Mouse (Mus musculus) cerebellum, postnatal 4 days (tissue): ENCODE measurements around the gene Plagl2.
A peak's percentile ranks its signal among the peaks of the same experiment; 100 is the strongest.
"Not testable (repeated sequence)": the region's sequence is repeated elsewhere in the genome, so short reads cannot be mapped to it uniquely, and the experiment has no call there.

Source experiments
- DNase-seq, 2 experiments: peaks; one replicate each; pipeline ENCODE4 v3.0.0; 2022; ENCODE audit warnings: low spot score in 2 of 2, mixed read lengths in 1 of 2

Plagl2 gene

GRCm38 (mm10) chr2:153241250-153242014 is at the start of gene Plagl2, which contains the start of gene Pofut1:
TSS of gene Plagl2 (minus strand) at chr2:153241426.
TSS of gene Pofut1 (plus strand) at chr2:153241533.
- peak; percentile 65 to 85 for DNase-seq

- peak in 1 of 2 experiments; percentile 40 for DNase-seq
Measured at GRCm38 (mm10) chr2:153287835-153288234, 46.6 kb upstream of the Plagl2 start.

GRCm38 (mm10) chr2:153286524-153286923 is 45.3 kb upstream of the Plagl2 start:
- DNase-seq: no peak

GRCm38 (mm10) chr2:153283919-153284318 is 42.7 kb upstream of the Plagl2 start:
- DNase-seq: no peak

- no peak for DNase-seq
Measured at GRCm38 (mm10) chr2:153278357-153278756, 37.1 kb upstream of the Plagl2 start.

- DNase-seq: not testable (repeated sequence)
Measured at GRCm38 (mm10) chr2:153276846-153277245, 35.6 kb upstream of the Plagl2 start.

- DNase-seq: no peak
Measured at GRCm38 (mm10) chr2:153276440-153276839, 35.2 kb upstream of the Plagl2 start.

GRCm38 (mm10) chr2:153275577-153275976 is 34.4 kb upstream of the Plagl2 start:
- DNase-seq: not testable (repeated sequence)

GRCm38 (mm10) chr2:153274919-153275247 is 33.7 kb upstream of the Plagl2 start:
- DNase-seq: no peak

- not testable (repeated sequence) for DNase-seq
Measured at GRCm38 (mm10) chr2:153274200-153274918, 33.1 kb upstream of the Plagl2 start.

- not testable (repeated sequence) for DNase-seq
Measured at GRCm38 (mm10) chr2:153270231-153270915, 29.1 kb upstream of the Plagl2 start.

GRCm38 (mm10) chr2:153267331-153267730 is 26.1 kb upstream of the Plagl2 start:
- DNase-seq: no peak

GRCm38 (mm10) chr2:153263053-153263452 is 21.8 kb upstream of the Plagl2 start:
- DNase-seq: no peak

- DNase-seq: no peak
Measured at GRCm38 (mm10) chr2:153259864-153260674, 18.8 kb upstream of the Plagl2 start.

- DNase-seq: no peak
Measured at GRCm38 (mm10) chr2:153259030-153259863, 18.0 kb upstream of the Plagl2 start.

GRCm38 (mm10) chr2:153256604-153257003 is 15.4 kb upstream of the Plagl2 start:
- DNase-seq: no peak

- DNase-seq: no peak
Measured at GRCm38 (mm10) chr2:153249751-153250150, 8.5 kb upstream of the Plagl2 start.

- DNase-seq: no peak
Measured at GRCm38 (mm10) chr2:153242156-153242555, 930 bp upstream of the Plagl2 start.

- no peak for DNase-seq
Measured at GRCm38 (mm10) chr2:153240701-153241235, 458 bp downstream of the Plagl2 start.

- DNase-seq: no peak
Measured at GRCm38 (mm10) chr2:153239860-153240480, 1.3 kb downstream of the Plagl2 start.
